Mouse (Mus musculus): Measurements from ENCODE around the gene Macf1. TPM values are rescaled to one million over a fixed set of nuclear protein-coding genes. Genes with fewer than 3 reads are reported as not detected.

The Macf1 gene
- polyA plus RNA-seq, 1 experiment: 90.1 TPM

GRCm38 (mm10) chr4:123686368-123687024 is 2.3 kb upstream of the Macf1 start:
- peak overlapping the region; percentile 31 for H3K27ac ChIP-seq (replicated peaks; ENCODE audit: low read depth, low read length)
- peaks cover 5% of the 10 kb centered on the region for H3K4me1 ChIP-seq (ENCODE audit: control insufficient read depth, insufficient read depth, insufficient read length, low read length)
- H3K4me3 ChIP-seq (ENCODE audit: insufficient read depth, low read depth, low read length): peak overlapping the region; percentile 57

DNA sequence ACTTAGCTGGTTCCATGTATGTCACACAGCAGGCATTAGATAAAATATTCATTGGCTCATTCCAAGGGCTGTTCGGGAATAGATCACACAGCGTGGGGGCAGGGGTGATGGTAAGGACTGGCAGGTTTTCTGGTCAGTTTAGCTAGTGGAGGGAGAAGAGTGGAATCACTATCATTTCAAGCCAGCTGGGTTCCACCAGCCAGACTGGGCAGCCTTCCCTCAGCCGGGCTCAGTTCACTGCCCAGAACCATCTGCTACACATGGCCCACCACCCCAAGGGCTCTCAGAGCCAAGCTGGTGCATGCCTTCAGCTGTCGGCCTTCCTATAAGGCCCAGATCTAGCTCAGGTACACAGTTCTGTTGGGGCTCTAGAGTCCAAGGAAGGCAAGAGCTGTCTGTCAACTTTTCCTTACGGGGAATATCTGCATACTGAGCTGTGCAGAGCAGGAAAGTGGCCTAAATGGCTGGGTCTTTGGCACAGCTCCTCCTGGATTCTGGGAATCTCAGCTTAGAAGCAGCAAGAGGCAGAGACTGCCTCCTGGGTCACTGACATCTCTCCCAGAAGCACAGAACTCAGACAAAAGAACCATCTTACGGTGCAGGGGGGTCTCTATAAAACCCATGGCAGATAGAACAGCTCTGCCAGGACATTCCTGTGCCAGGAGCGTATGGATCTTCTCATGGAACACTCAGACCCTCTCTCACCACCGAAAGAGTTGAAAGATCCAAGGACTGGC is 1.5 kb upstream of the Macf1 start:
- H3K4me3 ChIP-seq (ENCODE audit: insufficient read depth, low read depth, low read length): peak overlapping the region; percentile 57
- H3K4me1 ChIP-seq (ENCODE audit: control insufficient read depth, insufficient read depth, insufficient read length, low read length): peaks cover 5% of the 10 kb centered on the region

DNA sequence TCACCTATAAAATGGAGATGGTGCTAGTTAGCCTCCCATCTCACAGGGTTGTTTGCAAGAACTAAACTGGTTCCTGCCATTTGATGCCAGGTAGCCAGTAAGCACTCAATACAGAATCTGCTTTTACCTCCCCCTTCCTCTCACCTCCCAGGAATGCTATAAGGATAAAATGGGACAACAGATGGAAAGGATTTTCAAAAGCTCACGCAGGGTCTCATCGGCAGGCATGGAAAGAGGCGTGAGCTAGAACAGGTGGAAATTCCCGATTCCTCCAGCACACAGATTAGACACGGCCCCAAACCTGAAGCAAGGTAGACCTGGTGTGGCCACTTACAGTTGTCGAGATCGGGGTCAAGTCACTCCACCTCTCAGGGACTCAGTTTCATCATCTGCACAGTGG is 886 bp upstream of the Macf1 start:
- Histone ChIP-seq H3K4me3 (ENCODE audit: insufficient read depth, low read depth, low read length) (no peak overlapping the region), H3K27ac (replicated peaks; ENCODE audit: low read depth, low read length) (no peak overlapping the region), H3K4me1 (ENCODE audit: control insufficient read depth, insufficient read depth, insufficient read length, low read length) (peaks cover 4% of the 10 kb centered on the region)

More for the DNA sequence above, 1.5 kb upstream of the Macf1 start:
- no peak overlapping the region for H3K27ac ChIP-seq (replicated peaks; ENCODE audit: low read depth, low read length)

DNA sequence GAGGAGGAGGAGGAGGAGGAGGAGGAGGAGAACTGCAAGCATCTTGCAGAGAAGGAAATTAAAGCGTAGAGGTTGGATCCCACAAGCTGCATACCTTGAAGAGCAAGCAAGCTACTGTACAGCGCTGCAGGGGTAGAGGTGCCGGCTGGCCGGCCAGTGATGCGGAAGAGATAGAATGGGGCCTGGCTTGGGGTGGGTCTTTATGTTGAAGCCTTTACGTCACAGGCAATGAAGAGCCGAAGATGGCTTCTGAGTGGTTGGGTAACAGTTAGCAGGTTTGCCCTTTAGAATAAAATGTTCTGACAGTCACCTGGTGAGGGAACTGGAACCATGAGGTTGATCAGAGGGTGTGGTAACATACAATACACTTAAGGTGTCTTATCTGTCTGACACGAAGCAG is 1.9 kb downstream of the Macf1 start:
- Histone ChIP-seq H3K4me1 (ENCODE audit: control insufficient read depth, insufficient read depth, insufficient read length, low read length) (peaks cover 2% of the 10 kb centered on the region; the same call in 1 of the 2 replicates), H3K27ac (replicated peaks; ENCODE audit: low read depth, low read length) (no peak overlapping the region), H3K4me3 (ENCODE audit: insufficient read depth, low read depth, low read length) (no peak overlapping the region)

- H3K27ac ChIP-seq (replicated peaks; ENCODE audit: low read depth, low read length): no peak overlapping the region
- no peak overlapping the region for H3K4me3 ChIP-seq (ENCODE audit: insufficient read depth, low read depth, low read length)
- peaks cover 2% of the 10 kb centered on the region; the same call in 1 of the 2 replicates for H3K4me1 ChIP-seq (ENCODE audit: control insufficient read depth, insufficient read depth, insufficient read length, low read length)
Measured at GRCm38 (mm10) chr4:123680962-123681361, 3.2 kb downstream of the Macf1 start.

- Histone ChIP-seq H3K27ac (replicated peaks; ENCODE audit: low read depth, low read length) (no peak overlapping the region; the same call in 1 of the 2 replicates), H3K4me3 (ENCODE audit: insufficient read depth, low read depth, low read length) (no peak overlapping the region), H3K4me1 (ENCODE audit: control insufficient read depth, insufficient read depth, insufficient read length, low read length) (no peaks in the 10 kb centered on the region)
Measured at GRCm38 (mm10) chr4:123677060-123677804, 6.9 kb downstream of the Macf1 start.

GRCm38 (mm10) chr4:123670598-123670997 is 13.6 kb downstream of the Macf1 start:
- Histone ChIP-seq H3K27ac (replicated peaks; ENCODE audit: low read depth, low read length) (no peak overlapping the region), H3K4me1 (ENCODE audit: control insufficient read depth, insufficient read depth, insufficient read length, low read length) (peaks cover 8% of the 10 kb centered on the region; the same call in 1 of the 2 replicates), H3K4me3 (ENCODE audit: insufficient read depth, low read depth, low read length) (no peak overlapping the region)

DNA sequence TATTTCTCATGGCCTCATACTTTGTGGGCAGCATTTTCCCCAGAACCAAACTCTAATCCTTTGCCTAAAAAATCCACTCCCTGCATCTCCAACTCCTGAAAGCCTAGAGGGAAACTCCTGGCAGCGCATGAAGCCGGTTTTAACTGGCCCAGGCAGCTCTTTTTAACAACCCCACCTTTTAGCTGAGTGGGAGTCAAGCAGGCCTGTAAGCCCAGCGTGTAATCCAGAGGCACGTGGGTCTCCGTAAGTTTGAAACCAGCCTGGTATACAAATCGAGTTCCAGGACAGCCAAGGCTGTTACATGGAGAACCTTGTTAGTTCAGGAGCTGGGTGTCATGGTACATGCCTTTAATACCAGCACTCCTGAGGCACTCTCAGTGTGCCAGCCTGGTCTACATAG is 14.5 kb downstream of the Macf1 start:
- Histone ChIP-seq H3K27ac (replicated peaks; ENCODE audit: low read depth, low read length) (no peak overlapping the region), H3K4me3 (ENCODE audit: insufficient read depth, low read depth, low read length) (no peak overlapping the region), H3K4me1 (ENCODE audit: control insufficient read depth, insufficient read depth, insufficient read length, low read length) (peaks cover 12% of the 10 kb centered on the region; the same call in 1 of the 2 replicates)

DNA sequence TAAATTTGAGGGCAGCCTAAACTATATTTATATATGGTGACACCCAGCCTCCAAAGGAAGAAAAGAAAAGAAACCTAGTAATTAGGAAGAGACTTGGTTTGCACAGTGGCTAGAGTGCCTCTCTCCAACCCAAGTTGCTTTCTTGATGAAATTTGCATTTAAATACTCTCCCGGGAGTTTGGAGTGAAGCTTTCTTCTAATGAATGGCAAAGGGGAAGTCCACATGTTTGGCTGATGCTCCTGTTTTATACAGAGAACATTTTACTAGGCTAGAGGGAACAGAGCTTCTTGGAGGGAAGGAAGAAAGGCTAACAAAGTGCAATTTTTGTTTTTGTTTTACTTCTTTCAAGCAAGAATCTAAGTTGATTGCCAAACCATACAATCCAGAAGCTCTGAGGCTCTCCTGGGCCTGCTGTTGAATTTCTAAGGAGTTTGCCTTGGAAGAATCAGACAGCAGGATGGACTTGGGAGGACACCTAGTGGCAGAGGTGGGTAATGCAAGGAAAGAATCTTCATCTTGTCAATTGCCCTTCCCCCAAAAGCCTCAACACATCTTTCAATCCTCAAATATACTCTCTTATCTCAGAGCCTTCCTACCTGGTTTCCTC is 16.8 kb downstream of the Macf1 start:
- H3K4me3 ChIP-seq (ENCODE audit: insufficient read depth, low read depth, low read length): no peak overlapping the region
- H3K4me1 ChIP-seq (ENCODE audit: control insufficient read depth, insufficient read depth, insufficient read length, low read length): peaks cover 12% of the 10 kb centered on the region; the same call in 1 of the 2 replicates
- H3K27ac ChIP-seq (replicated peaks; ENCODE audit: low read depth, low read length): peak overlapping the region; percentile 6; the same call in 1 of the 2 replicates

- Histone ChIP-seq H3K4me1 (ENCODE audit: control insufficient read depth, insufficient read depth, insufficient read length, low read length) (peaks cover 12% of the 10 kb centered on the region; the same call in 1 of the 2 replicates), H3K4me3 (ENCODE audit: insufficient read depth, low read depth, low read length) (no peak overlapping the region), H3K27ac (replicated peaks; ENCODE audit: low read depth, low read length) (0 out of 2 replicates have a peak overlapping the region, but pooled peaks have one; percentile 6)
Measured at GRCm38 (mm10) chr4:123666517-123666916, 17.6 kb downstream of the Macf1 start.

- Histone ChIP-seq H3K4me1 (ENCODE audit: control insufficient read depth, insufficient read depth, insufficient read length, low read length) (peaks cover 12% of the 10 kb centered on the region; the same call in 1 of the 2 replicates), H3K4me3 (ENCODE audit: insufficient read depth, low read depth, low read length) (no peak overlapping the region; the same call in 1 of the 2 replicates), H3K27ac (replicated peaks; ENCODE audit: low read depth, low read length) (peak overlapping the region; percentile 69)
Measured at GRCm38 (mm10) chr4:123665681-123666278, 18.4 kb downstream of the Macf1 start.

GRCm38 (mm10) chr4:123664951-123665661 is 19.1 kb downstream of the Macf1 start:
- H3K4me3 ChIP-seq (ENCODE audit: insufficient read depth, low read depth, low read length): peak overlapping the region; percentile 96
- H3K27ac ChIP-seq (replicated peaks; ENCODE audit: low read depth, low read length): peak overlapping the region; percentile 69
- peaks cover 12% of the 10 kb centered on the region; the same call in 1 of the 2 replicates for H3K4me1 ChIP-seq (ENCODE audit: control insufficient read depth, insufficient read depth, insufficient read length, low read length)

DNA sequence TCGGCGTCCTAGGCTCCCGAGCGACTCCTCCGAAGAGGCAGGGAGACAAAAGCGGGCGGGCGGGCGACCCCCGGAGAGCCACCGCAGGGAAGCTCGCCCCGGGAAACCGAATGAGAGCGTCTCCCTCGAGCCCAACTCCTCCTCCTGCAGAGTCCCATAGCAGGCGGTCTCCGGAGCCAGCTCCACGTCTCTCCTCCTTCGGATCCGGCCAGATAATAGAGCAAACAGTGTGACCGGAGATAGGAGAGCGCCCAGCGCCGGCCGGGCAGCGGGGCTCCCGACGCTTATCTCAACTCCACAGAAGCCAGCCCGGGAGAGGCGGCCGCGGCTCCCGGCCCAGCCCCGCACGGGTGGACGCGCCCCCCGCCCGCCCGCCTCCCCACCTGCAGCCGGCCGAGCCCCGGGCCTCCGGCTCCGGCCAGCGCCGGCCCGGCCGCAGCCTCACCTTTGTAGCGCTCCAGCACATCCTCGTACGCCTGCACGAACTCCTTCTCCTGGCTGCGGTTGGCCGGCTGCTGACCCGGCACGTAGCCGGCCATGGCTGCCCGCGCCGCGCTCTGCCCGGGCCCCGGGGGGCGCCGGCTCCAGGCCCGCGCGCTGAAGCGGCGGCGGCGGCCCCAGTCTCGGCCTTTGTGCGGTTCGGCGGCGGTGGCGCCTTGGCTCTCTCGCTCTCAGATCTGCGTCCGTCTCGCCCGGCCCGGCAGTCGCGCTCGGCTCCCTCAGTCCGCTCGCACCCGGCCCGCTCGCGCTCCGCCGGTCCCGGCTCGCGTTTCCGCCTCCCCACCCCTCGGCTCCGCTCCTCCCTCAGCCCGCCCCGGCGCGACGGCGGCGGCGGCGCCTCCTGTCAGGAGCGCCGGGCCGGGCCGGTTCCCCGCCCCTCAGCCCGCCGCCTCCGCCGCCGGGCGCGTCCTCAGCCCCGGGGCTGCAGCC is 19.9 kb downstream of the Macf1 start:
- H3K4me3 ChIP-seq (ENCODE audit: insufficient read depth, low read depth, low read length): peak overlapping the region; percentile 96
- peaks cover 12% of the 10 kb centered on the region; the same call in 1 of the 2 replicates for H3K4me1 ChIP-seq (ENCODE audit: control insufficient read depth, insufficient read depth, insufficient read length, low read length)
- H3K27ac ChIP-seq (replicated peaks; ENCODE audit: low read depth, low read length): peak overlapping the region; percentile 81
